Mouse (Mus musculus) heart, postnatal 10 days (tissue): ENCODE data around the gene Rcan3. TPM values are rescaled to one million over a fixed set of nuclear protein-coding genes. Genes with fewer than 3 reads are reported as not detected.

ENCODE experiments used
- microRNA-seq, 2 experiments: library from miRNA; unstranded; fragments of <30 nt; microRNA quantifications; one replicate each; pipeline ENCODE4 v1.2.0; 2022
- total RNA-seq, 2 experiments: library from RNA; stranded (reverse); gene quantifications; 2 replicates each; pipeline ENCODE4 v1.2.3; 2021

The Rcan3 gene
- total RNA-seq, 2 experiments from 2014 or later = 18.1 to 18.8 TPM

Small RNA genes lying within 50 kb of the gene (microRNA-seq; reads per million reads assigned to microRNA genes)
- gene Mir700 = 363 to 418 reads per million in 2 experiments

Other genes starting within 250 kb of the Rcan3 start
- 100 to 1,000 TPM; 309 to 310 TPM for gene Clic4, start 161.0 kb downstream of the Rcan3 start, total RNA-seq
- gene Srrm1, start 80.5 kb downstream of the Rcan3 start, total RNA-seq = 100 to 1,000 TPM in 1 of 2 experiments, 10 to 100 TPM in 1; 94.6 to 106 TPM
- gene Ncmap, start 35.6 kb downstream of the Rcan3 start, total RNA-seq = 1 to 10 TPM in 1 of 2 experiments, under 1 TPM in 1; 0.69 to 1.3 TPM
- gene Stpg1, start 60.9 kb upstream of the Rcan3 start, total RNA-seq = not detected
- gene Nipal3, start 61.2 kb upstream of the Rcan3 start, total RNA-seq = 10 to 100 TPM; 25.3 to 28.0 TPM
- gene Grhl3, start 139.8 kb upstream of the Rcan3 start, total RNA-seq = under 1 TPM; 0.27 to 0.43 TPM